Mouse (Mus musculus) adrenal gland (tissue): ENCODE data around the gene 4930480E11Rik.
"Not testable (repeated sequence)": the region's sequence is repeated elsewhere in the genome, so short reads cannot be mapped to it uniquely, and the experiment has no call there.

Source experiments
- intact Hi-C: fragments of 180-260 bp; cut with DNase I; formaldehyde crosslinking; loops from one replicate; pipeline ENCODE4 v1.15.1; 2025
- long read RNA-seq, 2 experiments: library from polyadenylated mRNA; unstranded; transcript quantifications; one replicate each; pipeline ENCODE4 v2.0.0; 2020; ENCODE audit warnings: borderline replicate concordance in 1 of 2; ENCODE audit not compliant: insufficient replicate concordance in 1 of 2

Gene 4930480E11Rik
- long read RNA-seq, experiment 1: 0 reads
- long read RNA-seq, experiment 2: 0 reads

DNA sequence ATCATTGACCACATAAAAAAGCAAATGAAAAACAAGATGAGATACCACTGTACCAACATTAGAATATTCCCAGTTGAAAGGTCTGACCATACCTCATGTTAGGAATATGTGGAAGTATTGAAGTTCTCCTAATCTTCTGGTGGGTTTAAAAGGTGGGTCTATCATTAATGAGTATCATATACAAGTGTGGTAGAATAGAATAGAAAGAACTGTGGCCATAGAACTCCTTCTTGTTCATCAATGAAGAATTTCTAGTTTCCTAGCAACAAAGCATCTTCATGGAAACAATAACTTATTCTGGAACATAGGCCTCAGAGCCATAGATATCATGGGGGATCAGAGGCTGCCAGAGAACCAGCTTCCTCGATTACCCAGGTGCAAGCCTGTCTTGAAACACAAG lies at the start of gene 4930480E11Rik:
Gene 4930480E11Rik, plus strand, starts transcription at position 301 of the 400 bp plus-strand sequence.
- intact Hi-C loops: no loop called here

DNA sequence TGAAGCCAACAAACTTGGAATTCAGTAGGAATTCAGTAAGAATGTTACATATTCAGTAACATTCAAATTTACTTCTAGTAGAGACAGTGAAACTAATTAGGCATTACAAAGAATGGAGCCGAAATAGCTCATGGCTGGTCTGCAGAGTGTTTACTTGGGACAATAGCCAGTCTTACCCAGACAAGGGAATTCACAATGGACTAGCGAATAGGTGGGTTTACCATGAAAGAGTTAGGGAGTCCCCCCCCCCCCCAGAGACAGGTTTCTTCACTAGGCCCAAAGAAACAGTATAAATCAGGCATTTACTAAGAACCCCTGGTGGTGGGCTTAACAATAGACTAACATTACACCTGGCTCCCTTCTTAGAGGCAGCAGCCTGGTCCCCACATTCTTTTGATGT lies 33.9 kb downstream of the 4930480E11Rik start:
- intact Hi-C loops: not testable (repeated sequence)
